Mouse (Mus musculus) MEL-GATA-1-ER (cell line): ENCODE results near the gene Ctdspl.

Experiments
- DNase-seq: peaks from one replicate; pipeline ENCODE4 v3.0.0-alpha.2; 2012; ENCODE audit warnings: low read depth; ENCODE audit errors: extremely low read depth

The Ctdspl gene

DNA sequence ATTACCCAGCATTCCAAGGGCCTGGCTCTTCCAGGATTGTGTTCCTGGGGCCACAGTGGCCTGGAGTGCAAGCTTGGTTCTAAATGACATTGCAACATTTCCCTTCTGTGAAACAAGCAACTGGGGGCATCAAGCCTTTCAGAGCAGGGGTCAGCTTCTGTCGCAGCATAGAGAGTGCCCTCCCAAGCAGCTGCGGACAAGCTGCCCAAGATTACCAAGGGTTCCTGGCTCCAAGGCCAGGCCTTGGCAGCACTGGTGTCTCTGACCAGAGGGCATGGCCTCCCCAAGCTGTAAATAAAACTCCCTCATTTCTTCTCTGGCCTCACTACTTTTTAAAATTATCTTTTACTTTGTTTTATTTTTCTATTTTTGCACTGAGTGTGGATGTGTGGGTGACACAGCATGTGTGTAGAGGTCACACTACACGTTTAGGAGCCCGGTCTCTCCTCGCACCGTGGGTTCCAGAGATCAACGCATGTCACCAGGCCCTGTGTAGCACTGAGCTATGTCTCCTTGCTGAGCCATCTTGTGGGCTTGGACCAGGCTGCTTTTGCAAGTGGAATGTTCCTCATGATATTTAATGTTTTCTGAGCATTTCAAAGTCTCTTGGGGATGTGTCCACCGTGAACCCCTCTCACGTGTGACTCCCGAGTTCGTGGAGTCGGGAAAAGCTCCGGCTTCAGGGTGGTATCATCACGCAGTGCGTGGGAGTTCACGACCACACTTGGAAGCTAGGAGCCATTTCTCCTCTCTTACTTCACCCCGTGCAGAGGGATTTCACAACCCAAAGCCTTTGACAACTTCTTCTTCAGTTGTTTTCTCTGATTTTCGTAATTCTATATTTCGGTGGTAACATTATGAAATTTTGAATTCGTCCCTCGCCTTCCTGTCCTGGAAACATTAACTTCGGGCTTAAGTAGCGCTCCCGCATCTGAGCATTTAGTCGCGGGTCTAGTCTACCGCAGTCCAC is 102.3 kb downstream of the Ctdspl start:
- no peak for DNase-seq

GRCm38 (mm10) chr9:119029568-119029967 is 103.3 kb downstream of the Ctdspl start:
- DNase-seq = no peak

DNA sequence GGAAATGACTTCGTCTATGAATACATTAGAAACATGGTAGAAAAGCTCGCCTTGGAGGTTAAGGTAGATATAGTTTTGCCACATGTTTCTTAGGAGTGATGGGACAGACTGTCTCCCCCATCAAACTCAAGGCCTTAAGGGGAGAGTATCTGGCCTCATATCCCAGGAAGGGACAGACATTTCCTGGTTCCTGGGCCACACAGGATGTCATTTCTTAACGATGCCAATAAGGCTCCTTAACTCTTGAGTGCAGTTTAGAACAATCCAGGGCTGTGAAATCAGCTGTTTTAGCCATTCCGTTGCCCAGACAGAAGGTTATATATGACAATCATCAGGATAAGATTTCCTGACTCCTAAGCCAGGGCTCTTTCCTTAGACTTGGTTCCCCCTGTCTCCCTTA is 104.8 kb downstream of the Ctdspl start:
- no peak for DNase-seq

GRCm38 (mm10) chr9:119031772-119032171 is 105.5 kb downstream of the Ctdspl start:
- no peak for DNase-seq

DNA sequence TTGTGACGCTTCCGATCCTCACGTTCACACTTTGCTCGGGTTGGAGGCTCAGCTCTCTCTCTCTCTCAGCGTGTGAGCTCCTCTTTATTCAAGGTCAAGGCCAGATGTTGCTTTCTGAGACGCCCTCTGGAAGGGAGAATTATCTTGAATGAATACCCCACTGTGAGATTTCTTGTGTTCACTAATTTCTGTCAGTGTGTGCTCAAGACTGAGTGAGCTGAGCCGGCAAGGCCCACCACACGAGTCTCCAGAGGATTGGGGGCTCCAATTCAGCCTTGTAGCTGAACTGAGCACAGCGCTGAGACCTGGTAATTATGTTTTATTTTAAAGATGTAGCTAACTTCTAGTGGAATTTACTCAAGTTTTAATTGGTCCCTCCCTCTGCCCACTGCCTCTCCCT is 106.3 kb downstream of the Ctdspl start:
- no peak for DNase-seq

GRCm38 (mm10) chr9:119033111-119033921 is 107.1 kb downstream of the Ctdspl start:
- DNase-seq = no peak

GRCm38 (mm10) chr9:119034069-119034468 is 107.8 kb downstream of the Ctdspl start:
- no peak for DNase-seq

DNA sequence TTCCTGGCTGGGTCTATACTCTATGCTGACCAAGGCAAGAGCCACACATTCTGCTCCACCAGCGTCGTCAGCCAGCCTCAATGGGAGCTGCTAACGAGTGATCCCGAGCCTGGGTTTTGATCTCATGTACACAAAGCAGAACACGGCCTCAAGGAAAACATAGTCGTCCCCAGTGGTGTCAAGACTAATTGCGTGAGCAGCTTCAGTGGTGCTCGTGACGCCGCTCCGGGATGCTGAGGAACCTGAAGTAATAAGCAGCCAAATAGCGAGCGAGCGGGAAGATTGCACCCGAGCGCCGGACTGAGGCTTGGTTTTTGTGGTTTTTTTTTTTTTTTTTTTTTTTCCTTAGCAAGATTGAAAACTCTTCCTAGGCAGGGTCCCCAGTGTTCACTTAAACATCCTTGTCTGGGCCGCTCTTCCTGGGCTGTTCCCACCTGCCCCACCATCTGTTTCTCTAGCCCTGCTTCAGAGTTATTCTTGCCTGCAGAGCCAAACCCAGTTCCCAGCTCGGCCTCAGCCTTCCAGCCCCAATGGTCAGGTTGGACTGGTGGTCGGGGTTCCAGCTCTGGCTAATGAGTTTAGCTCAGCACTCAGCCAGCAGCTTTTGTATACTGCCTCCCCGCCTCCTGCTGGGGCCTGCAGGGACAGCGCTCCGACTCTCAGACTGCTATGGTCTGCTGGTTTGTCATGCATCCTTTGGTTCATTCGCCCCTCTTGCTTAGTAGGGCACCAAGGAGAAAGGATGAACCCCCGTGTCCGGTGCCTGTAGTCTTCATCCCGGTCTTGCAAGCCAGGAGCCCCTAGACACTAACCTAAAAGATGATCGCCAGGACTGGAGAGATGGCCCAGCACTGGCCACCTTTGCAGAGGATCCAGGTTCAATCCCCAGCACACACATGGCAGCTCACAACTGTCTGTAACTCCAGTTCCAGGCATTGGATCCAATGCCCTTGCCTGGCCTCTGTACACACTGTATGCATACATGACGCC is 108.7 kb downstream of the Ctdspl start:
- DNase-seq = no peak

DNA sequence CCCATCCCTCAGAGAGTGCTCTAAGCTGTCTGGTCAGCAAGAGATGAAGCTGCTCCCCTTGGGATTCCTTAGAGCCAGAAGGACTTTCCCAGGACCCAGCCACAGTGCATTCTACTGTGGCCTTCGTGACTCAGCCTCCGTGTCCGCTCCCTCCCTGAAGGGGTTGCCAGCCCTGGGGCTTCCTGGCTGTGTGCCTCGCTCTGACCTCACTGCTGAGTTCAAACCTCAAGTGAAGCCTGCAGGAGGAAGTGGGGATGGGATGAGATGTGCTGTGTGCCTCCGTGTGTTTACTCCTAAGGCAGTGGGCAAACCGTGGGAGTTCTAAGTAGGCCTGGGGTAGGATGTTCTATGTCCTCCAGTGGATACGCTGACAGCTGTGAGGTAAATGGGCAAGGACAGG is 109.6 kb downstream of the Ctdspl start:
- DNase-seq = no peak

DNA sequence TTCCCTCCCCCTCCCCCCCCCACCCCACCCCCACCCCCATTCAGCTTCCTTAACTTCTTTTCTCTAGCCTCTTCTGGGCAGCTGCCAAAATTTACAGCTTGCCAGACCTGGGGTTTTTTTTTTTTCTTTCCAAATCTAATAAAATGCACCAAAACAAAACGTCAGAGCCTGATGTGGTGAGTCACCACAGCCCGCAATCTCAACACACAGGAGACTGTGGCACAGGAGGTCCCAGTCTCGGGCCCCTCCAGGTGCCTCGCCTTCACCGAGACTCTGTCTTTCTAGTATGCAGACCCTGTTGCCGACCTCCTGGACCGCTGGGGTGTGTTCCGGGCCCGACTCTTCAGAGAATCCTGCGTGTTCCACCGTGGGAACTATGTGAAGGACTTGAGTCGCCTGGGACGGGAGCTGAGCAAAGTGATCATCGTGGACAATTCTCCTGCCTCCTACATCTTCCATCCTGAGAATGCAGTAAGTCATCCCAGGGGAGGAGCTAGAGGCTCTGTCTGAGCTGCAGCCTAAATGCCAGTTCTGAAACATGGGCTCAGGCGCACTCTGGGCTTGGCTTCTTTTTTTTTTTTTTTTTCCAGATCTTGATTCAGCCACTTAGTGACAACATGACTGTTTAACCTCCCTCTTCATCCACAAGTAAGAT is 111.0 kb downstream of the Ctdspl start:
- DNase-seq = no peak

DNA sequence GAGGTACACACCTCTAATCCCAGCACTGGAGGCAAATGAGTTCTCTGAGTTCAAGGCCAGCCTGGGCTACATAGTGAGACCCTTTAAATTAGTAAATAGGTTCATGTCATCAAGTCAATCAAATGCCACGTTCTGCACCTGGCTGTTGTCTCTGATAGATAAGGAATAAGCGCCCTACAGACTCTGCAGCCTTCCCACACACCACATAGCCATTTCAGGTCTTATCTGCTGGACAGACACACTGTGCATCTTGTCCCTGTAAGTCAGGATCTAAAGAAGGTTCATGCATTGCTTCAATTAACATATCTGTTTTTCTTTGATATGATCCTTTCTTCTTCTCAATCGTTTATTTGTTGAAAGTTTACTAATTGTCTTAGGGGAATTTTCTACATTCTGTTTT is 112.3 kb downstream of the Ctdspl start:
- DNase-seq = no peak

GRCm38 (mm10) chr9:119040101-119040775 is 114.0 kb downstream of the Ctdspl start:
- no peak for DNase-seq

- DNase-seq = peak; percentile 68
These were observed 122.1 kb downstream of the Ctdspl start for GRCm38 (mm10) chr9:119048182-119048903.

GRCm38 (mm10) chr9:119051158-119051557 is 124.9 kb downstream of the Ctdspl start:
- DNase-seq = no peak

GRCm38 (mm10) chr9:119052154-119052944 is 126.1 kb downstream of the Ctdspl start, which contains the start of gene Vill:
Gene Vill (plus strand): TSS chr9:119052778.
- DNase-seq = no peak

DNA sequence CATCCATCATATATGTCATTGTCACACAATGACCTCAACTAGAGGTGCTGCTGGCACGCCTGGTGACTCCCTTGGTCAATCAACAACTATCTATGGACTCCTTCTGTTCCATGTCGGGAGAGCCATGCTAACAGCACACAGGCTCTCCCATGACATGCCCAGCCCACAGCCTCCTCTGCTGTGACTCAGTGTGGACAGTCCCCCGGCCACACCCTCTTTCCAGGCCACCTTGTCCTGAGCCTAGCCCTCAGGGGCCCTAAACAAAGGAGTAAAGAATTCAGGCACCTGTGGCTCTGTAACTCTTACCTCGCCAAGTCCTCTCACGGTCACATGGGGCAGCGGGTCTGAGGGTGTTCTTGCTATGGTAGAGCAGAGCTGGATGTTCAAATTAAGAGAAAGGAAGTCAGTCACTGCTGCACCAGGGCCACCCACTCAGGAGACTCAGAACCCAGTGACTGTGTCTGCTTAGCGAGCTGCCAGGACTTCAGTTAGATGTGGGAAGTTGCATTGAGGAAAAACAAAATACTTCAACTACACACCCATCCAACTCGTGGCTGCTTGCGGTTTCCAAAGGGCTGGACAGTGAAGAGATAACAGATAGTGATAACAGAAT is 127.8 kb downstream of the Ctdspl start:
- no peak for DNase-seq

DNA sequence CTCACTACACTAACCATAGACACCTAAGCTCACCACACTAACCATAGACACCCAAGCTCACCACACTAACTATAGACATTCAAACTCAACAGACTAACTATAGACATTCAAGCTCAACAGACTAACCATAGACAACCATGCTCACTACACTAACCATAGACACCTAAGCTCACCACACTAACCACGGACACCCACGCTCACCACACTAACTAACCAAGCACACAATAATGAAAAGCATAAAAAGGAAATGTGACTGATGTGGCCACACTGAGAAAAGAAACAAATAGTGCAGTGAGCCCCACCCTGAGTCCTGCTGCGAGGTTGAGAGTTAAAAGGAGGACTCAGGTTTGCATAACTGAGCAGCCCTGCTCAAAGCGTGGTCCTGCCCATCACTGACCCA is 129.1 kb downstream of the Ctdspl start:
- no peak for DNase-seq

- DNase-seq = no peak
These were observed 132.0 kb downstream of the Ctdspl start for GRCm38 (mm10) chr9:119058245-119058644.
